Mouse (Mus musculus) ES-Bruce4 (cell line): ENCODE measurements at regions not wholly inside any gene's neighbourhood (a gene's known extent, or its start where the extent isn't known, plus 50 kb on each side); places are given as distances from the start of the nearest gene placed in this dataset.

Experiments
- CTCF ChIP-seq: IDR thresholded peaks from one replicate; pipeline ENCODE4 v1.8.1; 2011; ENCODE audit warnings: low read depth, low read length
- EP300 ChIP-seq: IDR thresholded peaks from 2 replicates; pipeline ENCODE4 v1.6.1; 2011; ENCODE audit warnings: low read depth, low read length; ENCODE audit not compliant: insufficient read depth
- POLR2A ChIP-seq: IDR thresholded peaks from one replicate; pipeline ENCODE4 v1.8.1; 2011; ENCODE audit warnings: low read length; ENCODE audit not compliant: insufficient read depth

DNA sequence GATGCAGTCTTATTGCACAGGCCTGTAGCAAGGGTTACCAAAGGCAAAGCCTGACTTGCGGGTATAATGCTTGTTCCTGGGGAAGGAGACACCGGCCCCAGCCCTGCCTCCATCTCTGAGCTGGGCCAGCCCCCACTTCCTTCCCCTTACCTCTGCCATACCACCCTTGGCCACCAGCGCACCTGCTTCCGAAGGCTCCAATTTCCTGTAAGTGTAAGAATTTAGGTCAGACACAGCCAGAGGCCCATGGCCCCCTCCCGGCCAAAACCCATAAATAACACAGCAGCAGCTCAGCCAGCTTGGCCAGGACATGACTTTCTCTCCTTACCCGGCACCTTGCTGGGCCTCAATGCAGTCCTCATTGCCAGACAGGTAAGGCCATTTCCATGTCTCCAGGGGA is 88.2 kb upstream of the Wnt4 start:
- TF ChIP-seq CTCF (no peak), POLR2A (no peak), EP300 (no peak)
